Mouse (Mus musculus) monocyte, adult 5-6 weeks (primary cell): ENCODE data around the gene Foxj3. TPM values are rescaled to one million over a fixed set of nuclear protein-coding genes. Genes with fewer than 3 reads are reported as not detected.
A peak's percentile ranks its signal among the peaks of the same experiment; 100 is the strongest.

Source experiments
- ATAC-seq: fragments of 153-309, 156-312 bp; replicated peaks from 2 replicates; pipeline ENCODE4 v1.8.0; 2017; ENCODE audit warnings: mild to moderate bottlenecking; ENCODE audit not compliant: low TSS enrichment, insufficient number of reproducible peaks, severe bottlenecking, poor library complexity, low FRiP score
- total RNA-seq: library from RNA; stranded (forward); fragments of 200-1000, 200-491, 200-594 nt; gene quantifications from 3 replicates; pipeline ENCODE4 v1.2.3, GENCODE M21; 2017

The Foxj3 gene
- total RNA-seq, 1 experiment from 2014 or later: 34.3 TPM

GRCm38 (mm10) chr4:119668185-119668584 lies 131.4 kb downstream of the Foxj3 start:
- no peak for ATAC-seq

- ATAC-seq: no peak
Observed at GRCm38 (mm10) chr4:119668596-119668995, 131.8 kb downstream of the Foxj3 start.

GRCm38 (mm10) chr4:119669356-119670209 lies 132.8 kb downstream of the Foxj3 start:
- ATAC-seq: peak; percentile 42; the same call in 1 of the 2 replicates

GRCm38 (mm10) chr4:119670210-119670555 lies 133.4 kb downstream of the Foxj3 start:
- ATAC-seq: no peak

- no peak for ATAC-seq
Observed at GRCm38 (mm10) chr4:119670736-119671135, 133.9 kb downstream of the Foxj3 start.

GRCm38 (mm10) chr4:119671164-119671563 lies 134.4 kb downstream of the Foxj3 start:
- ATAC-seq: no peak

- ATAC-seq: no peak
Observed at GRCm38 (mm10) chr4:119672685-119673084, 135.9 kb downstream of the Foxj3 start.

Other genes with a start within 250 kb of the Foxj3 start
- gene Ybx1, start 242.4 kb upstream of the Foxj3 start, total RNA-seq: 567 to 614 TPM (median 607 TPM) in 3 replicates
- 35.8 to 75.4 TPM (median 39.9 TPM) in 3 replicates for gene Ppih, start 216.5 kb upstream of the Foxj3 start, total RNA-seq
- 0.32 to 4.8 TPM in 2 of 3 replicates, not detected in the other for gene Ccdc30, start 121.5 kb upstream of the Foxj3 start, total RNA-seq
- 6.3 to 20.1 TPM (median 8.1 TPM) in 3 replicates for gene Ppcs, start 114.6 kb upstream of the Foxj3 start, total RNA-seq
- gene Zmynd12, start 114.2 kb upstream of the Foxj3 start, total RNA-seq: not detected in 3 replicates
- gene Rimkla, start 44.4 kb upstream of the Foxj3 start, total RNA-seq: 0.10 TPM in 1 of 3 replicates, not detected in the others
- 0.29 to 8.2 TPM (median 5.1 TPM) in 3 replicates for gene Frg2f1, start 2.5 kb downstream of the Foxj3 start, total RNA-seq
- gene Guca2a, start 100.7 kb downstream of the Foxj3 start, total RNA-seq: 1.2 TPM in 1 of 3 replicates, not detected in the others
- gene Guca2b, start 122.0 kb downstream of the Foxj3 start, total RNA-seq: not detected in 3 replicates
- gene Hivep3, start 196.8 kb downstream of the Foxj3 start, total RNA-seq: 3.1 to 14.0 TPM (median 4.5 TPM) in 3 replicates